Mouse (Mus musculus) forebrain, embryonic 14.5 days (tissue): Measurements from ENCODE around the gene Gm49383. TPM values are rescaled to one million over a fixed set of nuclear protein-coding genes. Genes with fewer than 3 reads are reported as not detected.

ENCODE experiments used
- ATAC-seq: fragments of 200-750 bp; cut with Nextera tagmentation; 2 replicates; pipeline ENCODE4 v1.8.0; 2017; ENCODE audit warnings: mild to moderate bottlenecking, moderate library complexity
- DNase-seq: peaks from one replicate; pipeline ENCODE4 v3.0.0-alpha.2; 2015; ENCODE audit warnings: low spot score
- H3K27ac ChIP-seq: fragments of 300-500 bp; sonication (generic); 2 replicates; pipeline ENCODE4 v1.5.1; 2014; ENCODE audit warnings: low read depth, mild to moderate bottlenecking, control low read depth, low read length, moderate library complexity
- H3K27me3 ChIP-seq: fragments of 300-500 bp; sonication (generic); replicated peaks from 2 replicates; pipeline ENCODE4 v1.6.1; 2014; ENCODE audit warnings: low read length, control low read depth, mixed read lengths; ENCODE audit not compliant: control insufficient read depth, insufficient read depth
- H3K36me3 ChIP-seq: fragments of 300-500 bp; sonication (generic); 2 replicates; pipeline ENCODE4 v1.6.1; 2014; ENCODE audit warnings: low read length, control low read depth; ENCODE audit not compliant: control insufficient read depth, insufficient read depth
- H3K4me1 ChIP-seq: fragments of 300-500 bp; sonication (generic); 2 replicates; pipeline ENCODE4 v1.6.1; 2014; ENCODE audit warnings: antibody characterized with exemption, low read length, control low read depth; ENCODE audit not compliant: control insufficient read depth, insufficient read depth
- H3K4me2 ChIP-seq: fragments of 300-500 bp; sonication (generic); 2 replicates; pipeline ENCODE4 v1.6.1; 2014; ENCODE audit warnings: mild to moderate bottlenecking, control low read depth, low read length
- H3K4me3 ChIP-seq: fragments of 300-500 bp; sonication (generic); 2 replicates; pipeline ENCODE4 v1.5.1; 2014; ENCODE audit warnings: low read depth, low read length, control low read depth
- H3K9ac ChIP-seq: fragments of 300-500 bp; sonication (generic); 2 replicates; pipeline ENCODE4 v1.6.1; 2014; ENCODE audit warnings: mild to moderate bottlenecking, low read length, control low read depth, moderate library complexity
- H3K9me3 ChIP-seq: fragments of 300-500 bp; sonication (generic); replicated peaks from 2 replicates; pipeline ENCODE4 v1.6.1; 2016; ENCODE audit warnings: low read length, control low read depth, mixed read lengths; ENCODE audit not compliant: control insufficient read depth
- WGBS: fragments of 180-500 bp; shearing (Covaris S2); extraction: QIAGEN DNeasy Blood & Tissue Kit; methylation state at CpG from one replicate; pipeline ENCODE4 v1.1.7; 2014; 5-methylcytosine and 5-hydroxymethylcytosine counted together
- polyA plus RNA-seq: library from polyadenylated mRNA; unstranded; fragments of >200 nt; fragmentation: Nextera tagmentation; extraction: Ambion mirVana; gene quantifications from 2 replicates; pipeline ENCODE4 v1.2.1, GENCODE M21; 2014

Gm49383 gene
- polyA plus RNA-seq, 1 experiment from 2014 or later = 26.1 TPM

DNA sequence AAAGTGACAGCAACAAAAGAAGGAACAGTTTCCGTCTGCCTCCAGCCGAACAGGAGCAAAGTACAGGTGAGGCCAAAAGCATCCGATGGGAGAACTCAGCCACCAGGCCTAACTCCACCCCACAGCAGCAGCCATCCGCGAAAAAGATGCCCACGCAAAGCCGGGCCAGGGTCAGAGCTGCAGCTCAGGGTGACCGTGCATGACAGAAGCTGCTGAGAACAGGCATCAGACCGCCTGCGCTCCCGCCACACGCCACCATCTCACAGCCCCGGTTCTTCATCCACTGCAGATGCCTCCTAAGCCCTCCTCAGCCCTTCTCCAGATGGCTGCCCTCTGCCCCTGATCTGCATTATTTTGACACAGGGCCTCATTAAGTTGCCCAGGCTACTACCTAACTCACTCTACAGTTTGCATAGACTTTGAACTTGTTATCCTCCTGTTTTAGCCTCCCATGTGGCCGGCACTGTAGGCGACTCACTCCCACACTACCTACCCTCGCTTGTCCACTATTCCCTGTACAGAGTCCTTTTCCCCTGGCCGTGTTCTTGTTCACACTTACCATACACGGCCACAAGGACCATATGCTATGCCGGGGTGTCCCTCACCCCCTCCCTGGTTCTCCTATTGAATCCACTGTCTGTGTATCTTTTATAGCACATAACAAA is 23.8 kb upstream of the Gm49383 start:
- no peak for DNase-seq
- H3K36me3 ChIP-seq = peaks cover 23% of the 10 kb centered on the region; the same call in 1 of the 2 replicates
- no peak for ATAC-seq
- no peak overlapping the region for H3K9ac ChIP-seq
- H3K27ac ChIP-seq = no peak overlapping the region
- no peak overlapping the region for H3K4me3 ChIP-seq
- no peak overlapping the region for H3K4me2 ChIP-seq
- H3K27me3 ChIP-seq = no peaks in the 10 kb centered on the region
- WGBS = 92% methylated on average over 19 of the region's 19 CpGs
- no peaks in the 10 kb centered on the region for H3K9me3 ChIP-seq
- H3K4me1 ChIP-seq = no peaks in the 10 kb centered on the region

DNA sequence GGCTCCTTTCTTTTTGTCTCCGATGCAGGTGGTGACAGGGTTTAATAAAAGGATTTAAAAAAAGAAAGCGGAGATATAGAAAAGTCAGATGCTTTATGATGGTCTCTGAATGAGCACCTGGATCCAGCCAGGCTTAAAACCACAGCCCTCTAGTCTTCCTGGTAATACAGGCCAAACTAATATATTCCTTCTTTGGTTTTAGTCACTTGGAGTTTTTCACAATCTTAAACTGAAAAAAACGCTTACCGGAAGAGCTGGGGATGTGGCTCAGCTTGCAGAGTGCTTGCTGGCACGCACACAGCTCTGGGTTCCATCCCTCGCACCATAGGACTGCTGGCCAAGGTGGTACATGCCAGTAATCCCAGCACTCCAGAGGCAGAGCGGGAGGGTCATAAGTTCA is 19.7 kb upstream of the Gm49383 start:
- Histone ChIP-seq H3K4me3 (no peak overlapping the region), H3K9ac (no peak overlapping the region), H3K4me1 (no peaks in the 10 kb centered on the region), H3K27ac (no peak overlapping the region), H3K27me3 (no peaks in the 10 kb centered on the region), H3K36me3 (peaks cover 40% of the 10 kb centered on the region), H3K4me2 (no peak overlapping the region), H3K9me3 (no peaks in the 10 kb centered on the region)
- DNase-seq (no peak), ATAC-seq (no peak)
- 94% methylated on average over 7 of the region's 7 CpGs for WGBS

DNA sequence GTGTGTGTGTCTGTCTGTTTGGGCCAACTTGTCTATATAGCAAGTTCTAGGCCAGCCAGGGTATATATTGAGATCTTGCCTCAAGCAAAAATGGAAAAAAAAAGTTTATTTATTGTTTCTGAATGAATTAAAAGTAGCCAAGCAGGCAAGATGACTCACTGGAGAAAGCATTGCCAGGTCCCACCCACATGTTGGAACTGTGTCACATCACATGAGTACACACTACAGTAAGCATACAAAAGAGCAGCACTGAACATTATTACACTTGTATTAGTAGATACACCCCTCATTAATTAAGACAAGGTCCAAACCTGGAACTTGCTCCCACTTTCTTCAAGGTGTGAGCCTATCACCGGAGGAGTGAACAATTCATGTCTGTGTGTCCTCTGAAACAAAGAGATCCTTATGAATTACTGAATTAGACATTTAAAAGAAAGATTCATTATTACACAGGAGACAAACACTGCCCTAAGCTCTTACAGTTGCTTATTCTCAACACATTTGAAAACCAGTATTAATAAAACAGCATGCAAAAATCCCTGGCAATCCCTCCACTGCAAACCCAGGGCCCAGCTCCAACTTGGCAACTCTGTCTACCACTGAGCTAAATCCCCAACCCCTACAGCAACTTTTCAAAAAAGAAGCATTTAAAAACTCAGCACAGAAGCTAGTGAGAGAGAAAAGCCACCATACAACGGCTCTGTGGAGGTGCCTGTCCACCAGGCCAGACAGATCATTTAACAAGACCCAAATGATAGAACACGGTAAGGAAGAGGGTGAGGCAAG is 18.3 kb upstream of the Gm49383 start:
- WGBS = 81% methylated on average over 3 of the region's 3 CpGs
- Histone ChIP-seq H3K4me2 (no peak overlapping the region), H3K36me3 (peaks cover 33% of the 10 kb centered on the region), H3K4me3 (no peak overlapping the region), H3K4me1 (no peaks in the 10 kb centered on the region), H3K27me3 (no peaks in the 10 kb centered on the region), H3K9me3 (no peaks in the 10 kb centered on the region), H3K27ac (no peak overlapping the region), H3K9ac (no peak overlapping the region)
- peak; percentile 46 for DNase-seq
- ATAC-seq = peak; percentile 46; the same call in 1 of the 2 replicates

DNA sequence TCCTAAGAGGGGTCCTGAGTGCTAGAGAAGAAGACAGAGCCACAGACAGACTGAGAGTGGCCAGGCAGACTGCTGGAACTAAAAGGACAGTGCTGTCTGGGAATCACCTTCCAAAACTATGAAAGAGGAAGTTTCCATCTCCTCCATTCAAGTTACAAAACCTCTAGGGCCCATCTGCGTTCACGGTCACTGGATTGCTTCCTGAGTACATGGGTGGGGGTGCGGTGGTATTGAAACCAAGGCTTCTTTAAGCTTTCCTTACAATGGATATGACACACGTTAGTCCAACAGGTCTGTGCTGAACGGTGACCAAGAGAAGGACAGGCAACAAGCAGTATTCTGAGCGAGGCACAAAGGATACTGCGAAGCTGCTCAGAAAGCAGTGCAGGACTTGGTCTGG is 17.5 kb upstream of the Gm49383 start:
- ATAC-seq = no peak
- WGBS = 94% methylated on average over 7 of the region's 7 CpGs
- no peak overlapping the region for H3K9ac ChIP-seq
- no peaks in the 10 kb centered on the region for H3K9me3 ChIP-seq
- H3K4me2 ChIP-seq = no peak overlapping the region
- H3K4me1 ChIP-seq = no peaks in the 10 kb centered on the region
- H3K27ac ChIP-seq = no peak overlapping the region
- H3K27me3 ChIP-seq = no peaks in the 10 kb centered on the region
- DNase-seq = no peak
- H3K4me3 ChIP-seq = no peak overlapping the region
- peaks cover 25% of the 10 kb centered on the region for H3K36me3 ChIP-seq

DNA sequence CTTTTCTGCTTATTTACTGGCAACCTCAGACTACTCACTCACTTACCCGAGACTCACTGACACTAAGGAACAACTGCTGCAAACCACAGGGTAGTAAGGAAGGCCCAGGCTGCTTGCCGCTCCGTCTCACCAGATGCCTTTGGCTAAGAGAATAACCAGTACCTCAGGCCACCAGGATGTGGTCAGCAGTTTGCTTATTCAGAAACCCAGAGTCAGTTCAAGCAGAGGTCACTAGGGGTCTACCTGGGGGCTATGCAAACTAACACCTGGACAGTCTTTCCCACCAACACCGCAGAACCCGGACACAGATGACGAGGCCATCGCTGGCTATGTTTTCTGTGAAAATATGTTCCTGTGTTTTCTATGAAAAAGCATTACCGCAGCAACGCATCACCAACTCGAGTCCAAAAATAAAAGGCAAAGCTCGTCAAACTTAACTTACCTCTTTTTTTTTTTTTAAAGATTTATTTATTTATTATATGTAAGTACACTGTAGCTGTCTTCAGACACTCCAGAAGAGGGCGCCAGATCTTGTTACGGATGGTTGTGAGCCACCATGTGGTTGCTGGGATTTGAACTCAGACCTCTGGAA is 16.4 kb upstream of the Gm49383 start:
- Histone ChIP-seq H3K4me2 (no peak overlapping the region), H3K9me3 (no peaks in the 10 kb centered on the region), H3K4me1 (no peaks in the 10 kb centered on the region), H3K36me3 (peaks cover 25% of the 10 kb centered on the region), H3K4me3 (no peak overlapping the region), H3K27ac (no peak overlapping the region), H3K27me3 (no peaks in the 10 kb centered on the region), H3K9ac (no peak overlapping the region)
- no peak for ATAC-seq
- 94% methylated on average over 13 of the region's 13 CpGs for WGBS
- DNase-seq = no peak

DNA sequence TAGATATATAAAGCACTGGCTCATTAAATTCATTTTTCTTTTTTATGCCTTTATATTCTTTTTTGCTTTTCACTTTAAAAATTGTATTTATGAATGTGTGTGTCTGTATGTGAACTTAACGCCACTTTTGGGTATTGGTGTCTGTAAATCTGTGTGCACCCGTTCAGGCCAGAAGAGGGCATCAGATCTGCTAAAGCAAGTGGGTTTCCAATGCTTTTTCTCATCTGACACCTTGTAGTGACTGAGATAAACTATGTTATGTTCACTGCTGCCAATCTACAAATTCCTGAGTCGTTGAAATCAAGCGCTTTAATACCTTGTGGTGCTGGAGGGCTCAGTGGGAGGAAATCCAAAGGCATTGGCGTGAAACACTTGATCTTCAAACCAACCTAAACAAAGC is 14.2 kb upstream of the Gm49383 start:
- H3K36me3 ChIP-seq = peaks cover 23% of the 10 kb centered on the region
- H3K4me2 ChIP-seq = no peak overlapping the region
- peak; percentile 33 for DNase-seq
- no peaks in the 10 kb centered on the region for H3K4me1 ChIP-seq
- no peak for ATAC-seq
- H3K27ac ChIP-seq = no peak overlapping the region
- WGBS = 81% methylated on average over 5 of the region's 5 CpGs
- H3K9me3 ChIP-seq = no peaks in the 10 kb centered on the region
- no peaks in the 10 kb centered on the region for H3K27me3 ChIP-seq
- no peak overlapping the region for H3K4me3 ChIP-seq
- no peak overlapping the region for H3K9ac ChIP-seq

DNA sequence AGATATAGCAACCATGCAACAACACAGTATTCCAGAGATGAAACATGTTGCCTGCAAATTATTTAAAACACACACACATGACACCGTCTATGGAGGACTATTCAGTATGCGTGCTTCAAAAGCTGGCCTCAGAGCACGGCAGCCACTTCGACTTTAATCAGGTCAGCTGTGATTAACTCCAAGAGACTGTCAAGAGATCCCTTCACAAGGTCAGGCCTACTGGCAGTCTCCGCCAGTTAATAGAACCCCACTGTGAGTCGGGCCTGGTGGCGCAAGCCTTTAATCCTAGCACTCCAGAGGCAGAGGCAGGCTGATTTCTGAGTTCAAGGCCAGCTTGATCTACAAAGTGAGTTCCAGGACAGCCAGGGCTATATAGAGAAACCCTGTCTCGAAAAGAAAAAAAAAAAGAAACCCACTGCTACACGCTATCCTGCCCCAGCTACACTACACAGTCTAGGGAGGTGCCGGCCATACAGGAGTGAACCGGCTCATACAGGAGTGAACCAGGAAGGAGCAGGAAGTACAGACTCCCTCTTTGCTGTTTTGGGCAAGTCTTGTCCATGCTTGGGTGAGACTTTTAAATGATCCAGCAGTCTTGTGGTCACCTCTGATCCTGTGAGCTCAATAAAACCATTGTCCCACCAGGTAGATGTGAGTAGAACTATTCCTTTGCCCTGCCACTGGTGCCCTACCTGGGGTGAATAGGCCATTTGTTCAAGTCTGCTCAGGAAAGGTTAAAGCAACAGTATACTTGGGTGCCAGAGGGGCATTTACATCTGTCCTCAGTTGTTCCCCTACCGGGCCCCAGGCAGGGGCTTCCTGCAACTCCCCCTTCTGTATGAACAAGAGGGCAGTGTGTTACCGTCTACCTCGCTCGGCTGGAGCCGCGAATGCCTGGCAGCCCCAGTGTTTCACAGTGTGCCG is 13.4 kb upstream of the Gm49383 start:
- Histone ChIP-seq H3K9ac (no peak overlapping the region), H3K4me3 (no peak overlapping the region), H3K9me3 (no peaks in the 10 kb centered on the region), H3K4me2 (no peak overlapping the region), H3K4me1 (no peaks in the 10 kb centered on the region), H3K27me3 (no peaks in the 10 kb centered on the region), H3K27ac (no peak overlapping the region), H3K36me3 (peaks cover 23% of the 10 kb centered on the region)
- ATAC-seq (no peak), DNase-seq (no peak)
- 86% methylated on average over 18 of the region's 18 CpGs for WGBS

DNA sequence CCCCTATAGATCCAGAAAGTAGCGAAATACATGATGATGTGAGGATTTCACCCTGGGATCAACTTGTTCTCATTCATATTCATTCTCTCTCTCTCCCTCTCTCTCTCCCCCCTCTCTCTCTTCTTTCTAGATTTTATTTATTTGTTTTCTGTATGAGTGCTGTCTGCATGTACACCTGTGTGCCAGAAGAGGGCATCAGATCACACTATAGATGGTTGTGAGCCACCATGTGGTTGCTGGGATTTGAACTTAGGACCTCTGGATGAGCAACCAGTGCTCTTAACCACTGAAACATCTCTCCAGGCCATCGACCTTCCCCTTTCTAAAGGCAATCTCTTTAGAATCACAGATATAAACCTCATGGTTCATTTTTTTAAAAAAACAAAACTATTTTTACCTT is 11.6 kb upstream of the Gm49383 start:
- Histone ChIP-seq H3K4me1 (no peaks in the 10 kb centered on the region), H3K27me3 (no peaks in the 10 kb centered on the region), H3K4me3 (no peak overlapping the region), H3K27ac (no peak overlapping the region), H3K9me3 (no peaks in the 10 kb centered on the region), H3K9ac (no peak overlapping the region), H3K36me3 (peaks cover 10% of the 10 kb centered on the region), H3K4me2 (no peak overlapping the region)
- 93% methylated on average over 2 of the region's 2 CpGs for WGBS
- ATAC-seq = no peak
- no peak for DNase-seq
